Comparison of ENCODE assay signal across 9 mouse cellular contexts in genomic region chr12:108433030-108433429, GRCm38 (mm10).
DNase-seq lines count a peak whose midpoint lies in the region; ATAC-seq lines count a peak whose summit lies in the region.
"Had no signal": no experiment of that assay in that cellular context is flagged by ENCODE, and none has a peak within 500 bp of the region (broad histone marks: within the 10 kb centered on the region; RNA-seq: fewer than 3 reads in every experiment).

No protein-coding gene starts in this region.

- no peak for ATAC-seq in cerebellum, adult (ENCODE audit: insufficient number of reproducible peaks, low FRiP score, low TSS enrichment)
- ATAC-seq in lung, embryonic 16.5 days (ENCODE audit: low read depth), result 0 out of 2 replicates have a peak, but pooled peaks have one; percentile 7
- 0 out of 2 replicates have a peak, but pooled peaks have one; percentile 12 for ATAC-seq in stomach, embryonic 16.5 days (ENCODE audit: insufficient read depth, low FRiP score)

- WGBS in lung, embryonic 16.5 days, result 60% methylated on average over 16 of the region's 16 CpGs
- 64% methylated on average over 16 of the region's 16 CpGs for WGBS in stomach, embryonic 16.5 days

- H3K4me1 ChIP-seq in lung, embryonic 16.5 days (replicated peaks; ENCODE audit: control insufficient read depth, insufficient read depth, low read length), result peaks cover 38% of the 10 kb centered on the region
- H3K4me1 ChIP-seq in stomach, embryonic 16.5 days (ENCODE audit: control insufficient read depth, insufficient read depth, low read length), result peaks cover 56% of the 10 kb centered on the region

- H3K27me3 ChIP-seq in lung, embryonic 16.5 days (ENCODE audit: control insufficient read depth, insufficient read depth, low read depth, low read length), result no peaks in the 10 kb centered on the region
- H3K27me3 ChIP-seq in stomach, embryonic 16.5 days (ENCODE audit: control insufficient read depth, insufficient read depth, low read length), result no peaks in the 10 kb centered on the region

- no peaks in the 10 kb centered on the region for H3K36me3 ChIP-seq in lung, embryonic 16.5 days (ENCODE audit: control insufficient read depth, insufficient read depth, low read length)
- H3K36me3 ChIP-seq in stomach, embryonic 16.5 days (ENCODE audit: control insufficient read depth, insufficient read depth, low read length), result no peaks in the 10 kb centered on the region

- intact Hi-C loops in left cerebral cortex, postnatal 36 days (cut with DNase I), result no loop called here

- no peak overlapping the region for H3K9ac ChIP-seq in lung, embryonic 16.5 days (ENCODE audit: low read length)
- no peak overlapping the region; the same call in 1 of the 2 replicates for H3K9ac ChIP-seq in stomach, embryonic 16.5 days (ENCODE audit: low read length)

- H3K27ac ChIP-seq in lung, embryonic 16.5 days (ENCODE audit: low read length), result peak overlapping the region; percentile 60
- H3K27ac ChIP-seq in stomach, embryonic 16.5 days (ENCODE audit: low read length), result peak overlapping the region; percentile 82

- no peak overlapping the region for H3K4me2 ChIP-seq in lung, embryonic 16.5 days (ENCODE audit: low read depth, low read length)
- H3K4me2 ChIP-seq in stomach, embryonic 16.5 days (ENCODE audit: low read depth, low read length), result peak overlapping the region; percentile 12; the same call in 1 of the 2 replicates

- DNase-seq in cerebellum, adult 8-10 months, result peak; percentile 19
- no peak for DNase-seq in lung, postnatal 36 days
- DNase-seq in left cerebral cortex, postnatal 36 days (ENCODE audit: low spot score in 2 of 2), result peak; percentile 53 to 60
- no peak for DNase-seq in thymus, adult 18-20 months
- DNase-seq in adrenal gland, postnatal 14 days, result no peak
- DNase-seq: layer of hippocampus, adult 9-11 months had no signal

- H3K9me3 ChIP-seq in lung, embryonic 16.5 days (ENCODE audit: control insufficient read depth, low read length), result no peaks in the 10 kb centered on the region
- no peaks in the 10 kb centered on the region for H3K9me3 ChIP-seq in stomach, embryonic 16.5 days (replicated peaks; ENCODE audit: control insufficient read depth, low read length)

- H3K4me3 ChIP-seq in lung, embryonic 16.5 days (ENCODE audit: low read length), result no peak overlapping the region
- no peak overlapping the region for H3K4me3 ChIP-seq in stomach, embryonic 16.5 days (replicated peaks; ENCODE audit: low read length)

Comparison
In these comparisons a context has a peak if more than half of its experiments do, and no peak if none do; other contexts are left out.
1. DNase-seq: peak in cerebellum, adult 8-10 months (single experiment) and left cerebral cortex, postnatal 36 days (2 of 2); none in lung, postnatal 36 days (single experiment), thymus, adult 18-20 months (0 of 2) and adrenal gland, postnatal 14 days (single experiment).